Mouse (Mus musculus): ENCODE measurements around the gene Adamts18.

GRCm38 (mm10) chr8:113896446-113896845 is 47.9 kb upstream of the Adamts18 start:
- TF ChIP-seq CTCF (IDR thresholded peaks at IDR 0.05; ENCODE audit: low read depth) (no peak), EP300 (IDR thresholded peaks at IDR 0.05; ENCODE audit: low read depth) (no peak)
